Mouse (Mus musculus) regulatory T cell (primary cell): ENCODE measurements around the gene Ext2.

ENCODE experiments used
- in situ Hi-C: fragments of 300-600 bp; cut with MboI, MseI; formaldehyde crosslinking; loops from one replicate; pipeline ENCODE4 v1.15.1; 2025; ENCODE audit warnings: high pct_unique_total_duplicates

The Ext2 gene

GRCm38 (mm10) chr2:93822045-93822749 lies at the start of gene Ext2:
Gene Ext2 (minus strand): TSS chr2:93822568.
- in situ Hi-C loops = no loop called here

- in situ Hi-C loops = no loop called here
Measured at GRCm38 (mm10) chr2:93871411-93871925, 49.1 kb upstream of the Ext2 start.

GRCm38 (mm10) chr2:93870842-93871241 lies 48.5 kb upstream of the Ext2 start:
- in situ Hi-C loops = no loop called here

- in situ Hi-C loops = no loop called here
Measured at GRCm38 (mm10) chr2:93869107-93869600, 46.8 kb upstream of the Ext2 start, which contains the start of gene Accsl. Gene Accsl (minus strand): TSS chr2:93869157.

- in situ Hi-C loops = no loop called here
Measured at GRCm38 (mm10) chr2:93868566-93868965, 46.2 kb upstream of the Ext2 start.

GRCm38 (mm10) chr2:93863229-93863628 lies 40.9 kb upstream of the Ext2 start:
- in situ Hi-C loops = no loop called here

- in situ Hi-C loops = no loop called here
Measured at GRCm38 (mm10) chr2:93858845-93859244, 36.5 kb upstream of the Ext2 start.

- in situ Hi-C loops = no loop called here
Measured at GRCm38 (mm10) chr2:93851303-93851702, 28.9 kb upstream of the Ext2 start.

- in situ Hi-C loops = no loop called here
Measured at GRCm38 (mm10) chr2:93850317-93850944, 28.1 kb upstream of the Ext2 start.

GRCm38 (mm10) chr2:93849505-93850089 lies 27.2 kb upstream of the Ext2 start, which contains the start of gene Accs:
Gene Accs (minus strand): TSS chr2:93849943.
- in situ Hi-C loops = no loop called here

- in situ Hi-C loops = no loop called here
Measured at GRCm38 (mm10) chr2:93841349-93841748, 19.0 kb upstream of the Ext2 start.

- in situ Hi-C loops = no loop called here
Measured at GRCm38 (mm10) chr2:93840109-93840508, 17.7 kb upstream of the Ext2 start.

GRCm38 (mm10) chr2:93838931-93839330 lies 16.6 kb upstream of the Ext2 start:
- in situ Hi-C loops = no loop called here

- in situ Hi-C loops = no loop called here
Measured at GRCm38 (mm10) chr2:93836232-93836785, 13.9 kb upstream of the Ext2 start.

GRCm38 (mm10) chr2:93835596-93835995 lies 13.2 kb upstream of the Ext2 start:
- in situ Hi-C loops = no loop called here

GRCm38 (mm10) chr2:93823519-93823918 lies 1.2 kb upstream of the Ext2 start:
- in situ Hi-C loops = no loop called here

GRCm38 (mm10) chr2:93817791-93818190 lies 4.6 kb downstream of the Ext2 start:
- in situ Hi-C loops = no loop called here

GRCm38 (mm10) chr2:93813343-93813742 lies 9.0 kb downstream of the Ext2 start:
- in situ Hi-C loops = no loop called here

- in situ Hi-C loops = no loop called here
Measured at GRCm38 (mm10) chr2:93811812-93812211, 10.6 kb downstream of the Ext2 start.

GRCm38 (mm10) chr2:93809931-93810330 lies 12.4 kb downstream of the Ext2 start:
- in situ Hi-C loops = no loop called here

GRCm38 (mm10) chr2:93808071-93808470 lies 14.3 kb downstream of the Ext2 start:
- in situ Hi-C loops = no loop called here

- in situ Hi-C loops = no loop called here
Measured at GRCm38 (mm10) chr2:93807440-93807839, 14.9 kb downstream of the Ext2 start.
